Mouse (Mus musculus): ENCODE results near the gene Gm4881. TPM values are rescaled to one million over a fixed set of nuclear protein-coding genes. Genes with fewer than 3 reads are reported as not detected.

Gene Gm4881
- polyA plus RNA-seq (2015; fragmentation: Nextera tagmentation; extraction: Ambion mirVana), result not detected in 2 replicates

DNA sequence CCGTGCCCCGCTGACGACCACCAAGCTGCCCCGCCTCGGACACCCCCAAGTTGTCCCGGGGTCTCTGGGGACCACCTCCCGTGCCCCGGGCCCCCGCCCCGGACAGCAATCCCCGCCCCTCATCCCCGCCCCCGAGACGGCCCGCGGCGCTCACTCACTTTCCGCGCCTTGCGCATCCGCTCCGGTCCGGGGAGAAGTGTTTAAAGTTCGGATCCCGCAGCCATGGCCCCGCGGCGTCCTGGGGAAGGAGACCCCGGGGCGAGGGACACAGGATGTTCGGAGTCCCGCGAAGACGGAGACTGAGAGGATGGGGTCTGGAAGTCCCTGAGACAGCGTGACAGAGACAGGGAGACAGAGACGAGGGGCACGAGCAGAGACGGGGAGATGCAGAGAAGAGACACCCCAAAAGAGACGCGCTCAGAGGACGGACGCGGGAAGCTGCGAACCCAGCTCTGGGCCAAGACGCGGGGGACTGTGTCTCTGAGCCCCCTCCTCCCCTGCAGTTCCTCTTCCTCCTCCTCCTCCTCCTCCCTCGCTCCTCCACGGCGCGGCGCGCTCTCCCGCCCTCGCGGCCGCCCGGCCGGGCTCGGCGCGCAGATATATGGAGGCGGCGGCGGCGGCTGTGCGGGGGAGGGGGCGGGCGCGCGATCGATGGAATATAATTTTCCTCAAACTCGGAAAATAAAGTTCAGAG, at the start of gene Gm4881:
Gene Gm4881 (minus strand): TSS at position 238 of the 694 bp plus-strand sequence.
- ATAC-seq (ENCODE audit: insufficient read depth, low FRiP score), result no peak

GRCm38 (mm10) chr7:24993081-24993480, 48.8 kb upstream of the Gm4881 start:
- no peaks in the 10 kb centered on the region for H3K27me3 ChIP-seq (ENCODE audit: control insufficient read depth, insufficient read depth, low read length)
- no peaks in the 10 kb centered on the region for H3K9me3 ChIP-seq (replicated peaks; ENCODE audit: control insufficient read depth, low read length)
- WGBS, result 61% methylated on average over 6 of the region's 6 CpGs
- no peaks in the 10 kb centered on the region for H3K4me1 ChIP-seq (ENCODE audit: control insufficient read depth, insufficient read depth, low read length)
- H3K27ac ChIP-seq (ENCODE audit: low read length), result no peak overlapping the region
- H3K36me3 ChIP-seq (ENCODE audit: control insufficient read depth, insufficient read depth, low read length), result no peaks in the 10 kb centered on the region
- no peak overlapping the region for H3K4me3 ChIP-seq (replicated peaks; ENCODE audit: low read length)
- no peak overlapping the region for H3K9ac ChIP-seq (ENCODE audit: low read length)
- H3K4me2 ChIP-seq (ENCODE audit: low read depth, low read length), result no peak overlapping the region
- ATAC-seq (ENCODE audit: insufficient read depth, low FRiP score), result no peak

More for the DNA sequence above, at the start of gene Gm4881:
- Histone ChIP-seq H3K27ac (ENCODE audit: low read length) (no peak within 1 kb of the TSS), H3K27me3 (ENCODE audit: control insufficient read depth, insufficient read depth, low read length) (peaks cover 91% of the 10 kb centered on the region), H3K9me3 (replicated peaks; ENCODE audit: control insufficient read depth, low read length) (no peaks in the 10 kb centered on the region), H3K4me2 (ENCODE audit: low read depth, low read length) (peak within 1 kb of the TSS; percentile 59), H3K4me3 (replicated peaks; ENCODE audit: low read length) (peak within 1 kb of the TSS; percentile 41), H3K4me1 (ENCODE audit: control insufficient read depth, insufficient read depth, low read length) (peaks cover 7% of the 10 kb centered on the region), H3K9ac (ENCODE audit: low read length) (peak within 1 kb of the TSS; percentile 58; the same call in 1 of the 2 replicates), H3K36me3 (ENCODE audit: control insufficient read depth, insufficient read depth, low read length) (no peaks in the 10 kb centered on the region)
- WGBS, result 1% methylated on average over 72 of the region's 72 CpGs

DNA sequence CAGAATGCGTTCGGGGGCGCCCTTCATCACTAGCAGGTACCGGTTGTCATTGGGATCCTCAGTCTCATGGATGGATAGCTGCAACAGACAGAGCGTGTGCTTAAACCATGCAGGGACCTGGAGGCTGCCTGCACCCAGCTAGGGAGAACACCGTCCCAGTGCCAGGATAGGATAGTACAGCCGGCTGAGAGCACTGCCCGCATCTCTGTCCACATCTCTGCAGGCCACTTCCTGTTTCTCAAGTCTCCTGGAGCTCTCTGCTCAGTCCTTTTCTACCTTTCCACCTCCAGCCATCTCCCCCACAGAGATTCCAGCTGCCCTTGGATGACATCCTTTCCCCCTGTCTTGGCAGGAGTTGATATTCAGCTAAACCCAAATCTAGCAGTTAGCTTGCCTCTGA, 46.2 kb upstream of the Gm4881 start:
- ATAC-seq (ENCODE audit: insufficient read depth, low FRiP score), result no peak
- Histone ChIP-seq H3K9me3 (replicated peaks; ENCODE audit: control insufficient read depth, low read length) (no peaks in the 10 kb centered on the region), H3K4me3 (replicated peaks; ENCODE audit: low read length) (no peak overlapping the region), H3K9ac (ENCODE audit: low read length) (no peak overlapping the region), H3K27me3 (ENCODE audit: control insufficient read depth, insufficient read depth, low read length) (no peaks in the 10 kb centered on the region), H3K4me2 (ENCODE audit: low read depth, low read length) (no peak overlapping the region), H3K4me1 (ENCODE audit: control insufficient read depth, insufficient read depth, low read length) (no peaks in the 10 kb centered on the region), H3K36me3 (ENCODE audit: control insufficient read depth, insufficient read depth, low read length) (no peaks in the 10 kb centered on the region), H3K27ac (ENCODE audit: low read length) (no peak overlapping the region)
- WGBS, result 80% methylated on average over 8 of the region's 8 CpGs

DNA sequence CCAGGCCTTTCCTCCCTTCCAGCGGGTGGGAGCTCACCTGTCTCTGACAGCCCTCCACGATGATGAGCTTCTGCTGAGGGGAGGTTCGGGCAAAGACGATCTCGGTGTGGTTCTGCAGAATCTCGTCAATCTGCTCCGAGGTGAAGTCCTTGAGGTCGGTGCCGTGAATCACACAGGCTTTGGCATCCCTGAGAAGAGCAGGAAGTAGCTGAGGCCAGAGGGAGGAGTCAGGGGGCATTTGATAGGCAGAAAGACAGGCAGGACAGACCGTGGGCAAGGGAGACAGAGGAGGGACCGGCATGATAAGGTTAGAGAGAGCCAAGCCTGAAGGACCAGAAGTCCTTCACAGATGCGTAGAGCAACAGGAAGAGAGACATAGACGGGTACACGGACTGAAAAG, 43.6 kb upstream of the Gm4881 start:
- Histone ChIP-seq H3K4me3 (replicated peaks; ENCODE audit: low read length) (no peak overlapping the region), H3K27ac (ENCODE audit: low read length) (no peak overlapping the region), H3K36me3 (ENCODE audit: control insufficient read depth, insufficient read depth, low read length) (no peaks in the 10 kb centered on the region), H3K4me1 (ENCODE audit: control insufficient read depth, insufficient read depth, low read length) (no peaks in the 10 kb centered on the region), H3K4me2 (ENCODE audit: low read depth, low read length) (no peak overlapping the region), H3K27me3 (ENCODE audit: control insufficient read depth, insufficient read depth, low read length) (no peaks in the 10 kb centered on the region), H3K9me3 (replicated peaks; ENCODE audit: control insufficient read depth, low read length) (no peaks in the 10 kb centered on the region), H3K9ac (ENCODE audit: low read length) (no peak overlapping the region)
- 72% methylated on average over 14 of the region's 14 CpGs for WGBS
- no peak for ATAC-seq (ENCODE audit: insufficient read depth, low FRiP score)

DNA sequence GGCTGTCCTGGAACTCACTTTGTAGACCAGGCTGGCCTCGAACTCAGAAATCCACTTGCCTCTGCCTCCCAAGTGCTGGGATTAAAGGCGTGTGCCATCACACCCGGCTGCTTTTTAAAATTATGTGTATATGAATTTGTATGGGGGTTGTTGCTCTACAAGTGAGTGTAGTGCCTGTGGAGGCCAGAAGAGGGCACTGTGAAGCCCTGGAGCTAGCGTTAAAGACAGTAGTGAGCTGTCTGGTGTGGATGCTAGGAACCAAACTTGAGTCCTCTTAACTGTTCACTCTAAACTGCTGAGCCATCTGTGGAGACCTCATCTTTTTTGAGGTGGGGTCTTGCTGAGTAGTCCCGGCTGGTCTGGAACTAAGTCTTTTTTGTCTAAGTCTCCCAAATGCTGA, 41.5 kb upstream of the Gm4881 start:
- Histone ChIP-seq H3K4me2 (ENCODE audit: low read depth, low read length) (no peak overlapping the region), H3K27ac (ENCODE audit: low read length) (no peak overlapping the region), H3K9ac (ENCODE audit: low read length) (no peak overlapping the region), H3K36me3 (ENCODE audit: control insufficient read depth, insufficient read depth, low read length) (no peaks in the 10 kb centered on the region), H3K9me3 (replicated peaks; ENCODE audit: control insufficient read depth, low read length) (no peaks in the 10 kb centered on the region), H3K4me1 (ENCODE audit: control insufficient read depth, insufficient read depth, low read length) (no peaks in the 10 kb centered on the region), H3K27me3 (ENCODE audit: control insufficient read depth, insufficient read depth, low read length) (no peaks in the 10 kb centered on the region), H3K4me3 (replicated peaks; ENCODE audit: low read length) (no peak overlapping the region)
- WGBS, result 73% methylated on average over 5 of the region's 5 CpGs
- no peak for ATAC-seq (ENCODE audit: insufficient read depth, low FRiP score)

DNA sequence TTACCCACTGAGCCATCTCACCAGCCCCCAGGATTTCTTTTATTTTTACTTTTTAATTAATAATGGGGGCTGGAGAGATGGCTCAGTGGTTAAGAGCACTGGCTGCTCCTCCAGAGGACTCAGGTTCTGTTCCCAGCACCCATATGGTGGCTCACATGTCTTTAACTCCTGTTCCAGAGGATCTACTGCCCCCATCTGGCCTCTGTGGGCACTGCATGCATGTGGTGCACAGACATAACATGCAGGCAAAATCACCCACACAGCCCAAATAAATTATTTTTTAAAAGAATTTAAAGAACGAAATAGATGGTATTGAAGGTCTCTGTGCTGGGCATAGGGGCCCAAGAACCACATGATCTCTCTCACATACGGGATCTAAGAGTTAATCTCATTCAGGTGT, 40.0 kb upstream of the Gm4881 start:
- ATAC-seq (ENCODE audit: insufficient read depth, low FRiP score), result no peak
- H3K9ac ChIP-seq (ENCODE audit: low read length), result no peak overlapping the region
- H3K27me3 ChIP-seq (ENCODE audit: control insufficient read depth, insufficient read depth, low read length), result no peaks in the 10 kb centered on the region
- WGBS, result 84% methylated on average over 2 of the region's 2 CpGs
- no peaks in the 10 kb centered on the region for H3K36me3 ChIP-seq (ENCODE audit: control insufficient read depth, insufficient read depth, low read length)
- H3K27ac ChIP-seq (ENCODE audit: low read length), result no peak overlapping the region
- no peaks in the 10 kb centered on the region for H3K9me3 ChIP-seq (replicated peaks; ENCODE audit: control insufficient read depth, low read length)
- H3K4me1 ChIP-seq (ENCODE audit: control insufficient read depth, insufficient read depth, low read length), result no peaks in the 10 kb centered on the region
- no peak overlapping the region for H3K4me3 ChIP-seq (replicated peaks; ENCODE audit: low read length)
- no peak overlapping the region for H3K4me2 ChIP-seq (ENCODE audit: low read depth, low read length)

- no peak overlapping the region for H3K9ac ChIP-seq (ENCODE audit: low read length)
- H3K9me3 ChIP-seq (replicated peaks; ENCODE audit: control insufficient read depth, low read length), result no peaks in the 10 kb centered on the region
- H3K27me3 ChIP-seq (ENCODE audit: control insufficient read depth, insufficient read depth, low read length), result no peaks in the 10 kb centered on the region
- no peaks in the 10 kb centered on the region for H3K36me3 ChIP-seq (ENCODE audit: control insufficient read depth, insufficient read depth, low read length)
- WGBS, result 79% methylated on average over 5 of the region's 5 CpGs
- H3K4me3 ChIP-seq (replicated peaks; ENCODE audit: low read length), result no peak overlapping the region
- ATAC-seq (ENCODE audit: insufficient read depth, low FRiP score), result no peak
- H3K27ac ChIP-seq (ENCODE audit: low read length), result no peak overlapping the region
- H3K4me1 ChIP-seq (ENCODE audit: control insufficient read depth, insufficient read depth, low read length), result no peaks in the 10 kb centered on the region
- H3K4me2 ChIP-seq (ENCODE audit: low read depth, low read length), result no peak overlapping the region
Observed at GRCm38 (mm10) chr7:24983396-24983795, 39.1 kb upstream of the Gm4881 start.

GRCm38 (mm10) chr7:24980439-24980838, 36.1 kb upstream of the Gm4881 start:
- no peak for ATAC-seq (ENCODE audit: insufficient read depth, low FRiP score)
- H3K27ac ChIP-seq (ENCODE audit: low read length), result no peak overlapping the region
- no peaks in the 10 kb centered on the region for H3K9me3 ChIP-seq (replicated peaks; ENCODE audit: control insufficient read depth, low read length)
- no peaks in the 10 kb centered on the region for H3K27me3 ChIP-seq (ENCODE audit: control insufficient read depth, insufficient read depth, low read length)
- H3K9ac ChIP-seq (ENCODE audit: low read length), result no peak overlapping the region
- H3K4me1 ChIP-seq (ENCODE audit: control insufficient read depth, insufficient read depth, low read length), result no peaks in the 10 kb centered on the region
- H3K36me3 ChIP-seq (ENCODE audit: control insufficient read depth, insufficient read depth, low read length), result no peaks in the 10 kb centered on the region
- H3K4me2 ChIP-seq (ENCODE audit: low read depth, low read length), result no peak overlapping the region
- 81% methylated on average over 7 of the region's 7 CpGs for WGBS
- no peak overlapping the region for H3K4me3 ChIP-seq (replicated peaks; ENCODE audit: low read length)

GRCm38 (mm10) chr7:24978781-24979180, 34.5 kb upstream of the Gm4881 start:
- H3K9me3 ChIP-seq (replicated peaks; ENCODE audit: control insufficient read depth, low read length), result no peaks in the 10 kb centered on the region
- no peaks in the 10 kb centered on the region for H3K27me3 ChIP-seq (ENCODE audit: control insufficient read depth, insufficient read depth, low read length)
- WGBS, result 78% methylated on average over 7 of the region's 7 CpGs
- H3K36me3 ChIP-seq (ENCODE audit: control insufficient read depth, insufficient read depth, low read length), result no peaks in the 10 kb centered on the region
- H3K4me2 ChIP-seq (ENCODE audit: low read depth, low read length), result no peak overlapping the region
- H3K4me3 ChIP-seq (replicated peaks; ENCODE audit: low read length), result no peak overlapping the region
- no peaks in the 10 kb centered on the region for H3K4me1 ChIP-seq (ENCODE audit: control insufficient read depth, insufficient read depth, low read length)
- H3K9ac ChIP-seq (ENCODE audit: low read length), result no peak overlapping the region
- no peak overlapping the region for H3K27ac ChIP-seq (ENCODE audit: low read length)
- no peak for ATAC-seq (ENCODE audit: insufficient read depth, low FRiP score)

All from stomach, embryonic 16.5 days (tissue).